Mouse (Mus musculus) hindlimb bud, embryonic 11.5 days (tissue): ENCODE results near the gene Plod2.

Experiments used
- DNase-seq: peaks from one replicate; pipeline ENCODE4 v3.0.0-alpha.2; 2012; ENCODE audit warnings: low read depth, low spot score; ENCODE audit errors: extremely low spot score

Plod2 gene

DNA sequence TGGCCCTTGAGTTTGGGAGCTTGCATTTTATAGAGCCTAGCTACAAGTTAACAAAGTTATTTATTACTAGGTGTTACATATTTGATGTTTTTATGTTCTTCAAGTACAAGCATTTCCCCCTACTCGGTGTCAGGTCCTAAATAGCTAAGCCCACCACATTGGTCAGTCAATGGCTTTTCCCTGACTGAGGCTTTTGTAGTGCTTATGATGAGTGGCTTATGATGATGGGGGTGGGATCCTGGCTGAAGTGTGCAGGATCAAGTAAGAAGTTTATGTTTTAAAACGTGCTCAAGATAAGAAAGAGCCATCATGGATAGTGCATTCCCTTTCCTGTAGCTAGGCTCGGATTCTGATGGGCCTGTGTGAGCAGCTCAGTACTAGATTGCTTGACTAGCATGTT lies 10.7 kb downstream of the Plod2 start:
- no peak for DNase-seq

- DNase-seq = no peak
Observed at GRCm38 (mm10) chr9:92555006-92555958, 13.3 kb downstream of the Plod2 start.

GRCm38 (mm10) chr9:92559750-92560149 lies 17.7 kb downstream of the Plod2 start:
- DNase-seq = no peak

DNA sequence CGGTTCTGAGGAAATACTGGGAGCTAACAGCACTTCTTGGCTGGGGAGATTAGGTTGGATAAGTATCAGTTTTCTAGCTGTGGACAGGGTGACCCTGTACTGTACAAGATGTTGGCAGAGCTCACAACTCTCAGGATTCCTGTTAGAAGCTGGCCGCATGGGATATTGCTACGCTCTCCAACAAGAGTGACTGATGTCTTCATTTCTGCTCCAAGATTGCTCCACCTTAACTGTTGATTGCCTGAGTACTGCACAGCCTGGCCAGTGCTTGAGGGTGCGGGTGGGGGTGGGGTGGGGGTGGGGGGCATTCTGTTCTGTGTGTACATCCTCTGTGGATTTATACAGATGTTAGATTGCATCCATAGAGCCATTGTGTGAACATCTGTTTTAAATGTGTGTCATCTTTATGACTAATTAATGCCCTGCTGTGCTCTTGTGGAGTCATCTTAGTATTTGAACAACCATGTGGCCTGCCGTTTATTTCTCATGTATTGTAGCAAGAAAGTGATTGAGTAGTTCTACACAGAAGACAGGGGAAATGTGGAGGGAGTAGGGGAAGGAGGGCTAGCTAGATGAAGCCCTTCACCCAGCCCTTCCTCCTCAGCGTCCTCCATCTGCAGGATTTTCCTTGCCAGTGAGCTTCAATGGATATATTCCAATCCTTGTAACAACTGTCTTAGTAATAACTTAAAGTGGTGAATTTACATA lies 19.0 kb downstream of the Plod2 start:
- no peak for DNase-seq

DNA sequence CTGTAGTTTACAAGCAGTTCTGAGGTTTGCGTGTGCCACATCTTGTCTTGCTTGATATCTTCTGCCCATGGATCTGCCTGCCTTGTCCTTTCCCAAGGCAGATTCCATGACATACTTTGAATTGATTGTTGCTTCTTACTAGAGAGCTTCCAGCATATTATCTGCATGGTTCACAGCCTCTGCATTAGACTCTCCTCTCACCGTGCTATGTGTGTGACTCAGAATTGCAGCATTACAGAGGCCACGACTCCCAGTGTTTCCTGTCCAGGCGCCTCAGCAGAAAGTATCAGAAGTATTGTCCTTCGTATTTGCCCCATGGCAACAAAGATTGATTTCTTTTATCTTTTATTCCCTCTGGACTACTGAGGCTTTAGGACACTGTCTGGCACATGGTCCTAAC lies 20.4 kb downstream of the Plod2 start:
- DNase-seq = no peak

DNA sequence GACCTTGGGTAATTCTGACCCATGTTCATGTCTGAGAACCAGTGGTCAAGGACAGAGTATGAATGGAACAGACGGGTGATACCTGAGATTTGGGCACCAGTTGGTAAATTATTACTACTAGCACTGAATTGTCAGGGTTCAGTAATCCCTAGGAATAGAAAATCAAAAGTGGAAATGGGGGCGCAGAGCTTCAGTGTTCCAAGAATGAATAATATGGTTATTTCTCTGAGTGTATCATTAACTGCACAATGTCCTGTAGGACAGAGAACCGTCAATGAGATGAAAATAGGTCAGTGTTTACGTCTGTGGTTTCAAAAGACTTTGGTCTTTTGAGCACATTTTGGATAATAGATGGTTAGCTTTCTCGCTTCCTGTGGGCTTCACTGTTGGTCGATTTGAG lies 21.3 kb downstream of the Plod2 start:
- no peak for DNase-seq

GRCm38 (mm10) chr9:92564391-92564790 lies 22.4 kb downstream of the Plod2 start:
- no peak for DNase-seq

DNA sequence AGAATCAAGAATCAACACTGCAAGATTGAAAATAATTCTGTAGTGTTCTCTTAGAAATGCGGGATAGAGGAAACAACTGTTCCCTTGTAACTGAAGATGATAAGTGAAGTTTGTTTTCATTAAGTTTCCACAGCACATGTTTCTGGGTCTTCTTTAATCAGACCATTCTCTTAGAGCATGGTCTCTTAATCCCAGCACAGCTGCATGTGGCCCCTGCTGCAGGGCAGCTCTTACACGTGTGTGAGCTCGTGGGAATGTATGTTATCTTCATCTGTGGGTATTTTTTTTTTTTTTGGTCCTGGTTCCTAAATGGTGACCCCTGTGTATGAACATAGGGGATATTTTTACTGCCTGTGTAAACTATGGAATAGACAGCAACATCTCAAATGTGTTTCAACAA lies 24.2 kb downstream of the Plod2 start:
- DNase-seq = no peak

- no peak for DNase-seq
Observed at GRCm38 (mm10) chr9:92567474-92567873, 25.5 kb downstream of the Plod2 start.

GRCm38 (mm10) chr9:92568798-92569197 lies 26.8 kb downstream of the Plod2 start:
- DNase-seq = no peak

DNA sequence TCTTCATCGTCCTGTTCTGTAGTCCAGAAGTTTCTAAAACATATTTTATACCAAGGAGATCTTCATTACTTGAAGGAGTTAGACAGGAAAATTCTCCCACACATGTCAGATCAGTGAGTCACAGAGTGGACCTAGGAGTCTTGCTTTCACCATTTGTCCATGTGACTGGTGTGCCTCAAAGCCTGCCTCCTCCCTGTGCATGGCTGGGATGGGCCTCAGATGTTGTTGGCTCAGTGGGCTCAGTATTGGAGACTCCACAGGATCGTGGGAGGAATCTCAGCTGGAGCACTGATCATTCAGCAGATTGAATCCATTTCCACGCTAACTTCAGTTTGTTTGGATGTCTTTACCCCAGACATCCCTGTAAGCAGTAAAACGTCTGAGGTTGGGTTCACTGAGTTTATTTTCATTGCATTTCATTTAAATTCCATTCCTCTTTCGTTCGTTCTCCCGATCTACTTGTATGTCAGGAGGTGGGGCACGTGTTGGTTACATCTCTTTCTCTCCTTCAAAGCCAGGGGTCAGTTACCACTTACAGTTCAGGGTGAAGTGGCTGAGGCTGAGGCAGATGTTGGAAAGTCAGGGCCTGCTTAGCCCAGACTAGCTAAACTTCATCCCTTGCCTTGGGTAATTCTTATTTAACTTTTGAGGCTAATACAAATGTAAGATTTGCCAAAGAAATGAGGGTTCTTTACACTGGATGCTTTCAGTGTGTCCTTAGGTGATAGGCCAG lies 30.5 kb downstream of the Plod2 start:
- DNase-seq = no peak

DNA sequence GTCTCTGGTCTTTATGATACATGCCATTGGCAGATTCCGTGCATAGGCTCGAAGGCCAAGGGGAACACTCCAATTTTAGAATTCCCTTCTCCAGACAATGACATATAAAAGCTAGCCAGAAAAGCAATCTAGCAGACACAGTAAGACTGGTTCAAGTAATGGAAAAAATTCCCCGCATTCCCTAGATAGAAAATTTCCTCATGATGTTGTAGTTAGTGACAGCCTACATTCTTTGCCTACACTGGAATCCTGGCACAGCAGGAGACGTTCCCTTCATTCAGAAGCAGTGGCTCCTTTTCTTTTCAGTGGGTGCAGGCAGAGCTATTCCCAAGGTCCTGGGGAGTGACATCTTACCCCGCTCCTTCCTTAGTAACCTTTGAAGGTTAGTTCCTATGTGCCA lies 41.9 kb downstream of the Plod2 start:
- no peak for DNase-seq

DNA sequence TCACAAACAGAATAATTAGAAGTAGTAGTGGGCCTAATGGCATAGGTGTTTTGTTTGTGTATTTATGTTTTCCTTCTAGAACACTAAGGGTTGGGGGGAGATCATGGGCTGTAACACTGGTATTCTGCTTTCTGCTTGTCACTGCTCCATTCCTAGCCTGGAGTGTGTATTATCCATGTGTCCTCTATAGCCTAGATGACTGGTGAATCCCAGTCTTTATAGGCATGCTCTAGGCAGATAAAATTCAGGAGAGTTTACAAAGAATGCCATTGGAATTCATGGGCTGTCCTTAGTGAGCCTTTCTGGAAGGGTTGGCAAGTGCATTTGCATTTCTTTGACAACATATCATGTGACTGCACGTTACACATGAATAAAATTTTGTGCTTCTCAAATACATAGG lies 44.0 kb downstream of the Plod2 start:
- no peak for DNase-seq

DNA sequence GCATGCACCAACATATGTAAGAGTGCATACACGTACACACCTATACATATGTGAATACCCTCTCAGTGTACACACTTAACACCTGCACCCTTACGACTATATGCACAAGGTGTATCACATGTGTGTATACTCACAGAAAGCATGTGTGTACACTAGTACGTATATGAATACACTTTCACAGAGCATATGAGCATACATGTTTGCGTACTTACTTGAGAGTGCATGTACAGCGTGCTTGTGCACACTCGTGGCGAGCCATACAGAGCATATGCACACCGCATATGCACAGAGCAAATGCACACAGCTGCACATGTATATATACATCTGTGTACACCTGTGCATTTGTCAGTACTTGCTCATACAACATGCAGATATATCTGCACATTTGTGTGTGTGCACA lies 45.4 kb downstream of the Plod2 start:
- DNase-seq = no peak

DNA sequence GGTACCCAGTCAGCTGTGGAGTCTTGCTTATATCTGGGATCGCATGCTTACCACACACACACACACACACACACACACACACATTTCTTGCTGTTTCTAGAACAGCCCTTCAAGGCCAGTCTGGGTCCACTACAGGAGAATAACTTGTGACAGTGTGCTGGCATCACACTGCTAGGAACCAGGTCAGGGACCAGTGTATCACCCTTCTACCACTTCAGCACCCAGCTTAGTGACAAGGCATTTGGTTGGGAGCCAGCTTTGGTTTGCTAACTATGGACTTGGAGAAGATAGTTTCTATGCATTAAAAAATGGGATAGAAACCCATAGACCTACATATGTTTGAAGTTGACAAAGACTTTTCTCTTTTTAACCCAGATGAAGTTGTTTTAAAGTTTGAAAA lies 46.2 kb downstream of the Plod2 start:
- no peak for DNase-seq

DNA sequence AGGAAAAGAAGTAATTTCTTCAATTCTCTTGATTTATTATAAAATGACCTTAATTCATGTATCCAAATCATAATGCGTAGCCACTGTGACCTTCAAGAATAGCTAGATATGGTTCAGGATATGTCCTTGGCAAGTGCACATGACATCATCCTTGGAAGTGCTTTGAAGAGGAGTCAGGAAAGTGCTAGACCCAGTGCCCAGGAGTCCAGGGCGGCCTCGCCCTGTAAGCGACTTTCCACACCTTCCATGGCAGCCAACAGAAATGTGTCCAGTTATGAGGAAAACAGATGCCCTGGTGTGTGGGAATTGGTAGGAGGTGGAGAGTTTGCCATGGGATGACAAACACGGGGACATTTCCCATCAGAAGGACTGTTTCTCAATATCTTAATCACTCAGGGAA lies 47.0 kb downstream of the Plod2 start:
- DNase-seq = no peak

DNA sequence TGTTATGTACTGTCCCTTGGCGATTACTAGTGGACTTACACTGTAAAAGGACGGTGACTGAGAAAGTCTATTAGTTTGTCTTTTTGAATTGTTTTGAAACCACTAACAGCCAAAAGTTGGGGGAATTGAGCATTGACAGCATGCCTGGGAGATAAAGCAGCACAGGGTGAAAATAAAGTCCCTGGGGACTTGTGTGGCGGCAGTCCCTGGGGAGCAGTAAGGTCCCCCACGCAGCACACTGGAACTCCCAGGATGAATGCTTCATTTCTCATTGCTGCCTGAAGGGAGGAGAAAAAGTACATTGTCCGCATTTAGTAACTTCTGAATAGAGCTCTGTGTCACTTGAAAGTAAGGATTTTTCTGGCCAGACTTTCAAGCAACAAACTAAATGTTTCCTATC lies 49.5 kb downstream of the Plod2 start:
- no peak for DNase-seq

GRCm38 (mm10) chr9:92592757-92593156 lies 50.7 kb downstream of the Plod2 start:
- no peak for DNase-seq

GRCm38 (mm10) chr9:92594491-92594890 lies 52.5 kb downstream of the Plod2 start:
- DNase-seq = no peak

GRCm38 (mm10) chr9:92595296-92595695 lies 53.3 kb downstream of the Plod2 start:
- no peak for DNase-seq

GRCm38 (mm10) chr9:92596916-92597547 lies 55.0 kb downstream of the Plod2 start:
- DNase-seq = no peak
